Mouse (Mus musculus): ENCODE measurements around the gene Nat8.

DNA sequence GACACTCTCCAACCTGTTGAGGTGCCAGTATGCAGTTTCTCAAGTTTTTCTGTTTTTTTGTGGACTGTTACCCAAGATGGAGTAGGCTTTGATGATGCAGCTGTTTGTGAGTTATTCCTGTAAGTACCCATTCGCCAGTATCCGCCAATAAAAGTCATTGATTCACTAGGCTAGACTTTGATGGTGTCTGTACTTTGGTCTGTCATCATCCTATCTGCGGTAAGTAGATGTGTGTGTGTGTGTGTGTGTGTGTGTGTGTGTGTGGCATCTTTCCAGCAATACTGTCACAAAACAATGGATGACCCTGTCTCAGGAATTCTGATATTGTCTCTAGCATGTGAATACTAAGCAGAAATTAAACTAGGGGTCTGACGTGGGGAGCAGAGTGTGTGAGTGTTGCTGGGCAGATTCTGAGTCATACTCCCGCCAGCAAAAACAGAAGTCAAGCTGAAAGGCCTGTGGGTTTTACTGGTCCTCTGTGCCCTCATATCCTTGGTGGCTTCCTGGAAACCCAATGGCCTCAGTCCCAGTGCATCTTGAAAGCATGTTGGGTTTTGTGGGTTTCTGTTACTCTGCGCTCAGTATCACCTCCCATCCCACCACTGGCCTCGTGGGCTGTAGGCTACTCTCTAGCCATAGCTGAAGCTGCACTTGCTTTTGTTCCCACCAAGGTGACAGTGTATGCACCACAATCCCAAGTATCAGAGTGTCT lies 19.3 kb upstream of the Nat8 start:
- TF ChIP-seq GATA1 (IDR thresholded peaks at IDR 0.05; ENCODE audit: low read length): no peak
- TF ChIP-seq TAL1 (IDR thresholded peaks at IDR 0.05; ENCODE audit: low read length): no peak

Measured in erythroblast, embryonic 14.5 days (primary cell).